Mouse (Mus musculus) T-helper 1 cell (primary cell): ENCODE measurements around the gene Klra1.
"Not testable (repeated sequence)": the region's sequence is repeated elsewhere in the genome, so short reads cannot be mapped to it uniquely, and the experiment has no call there.

Source experiments
- in situ Hi-C: fragments of 300-600 bp; cut with MboI, MseI; formaldehyde crosslinking; loops from one replicate; pipeline ENCODE4 v1.15.1; 2025; ENCODE audit warnings: high pct_unique_total_duplicates

Gene Klra1

DNA sequence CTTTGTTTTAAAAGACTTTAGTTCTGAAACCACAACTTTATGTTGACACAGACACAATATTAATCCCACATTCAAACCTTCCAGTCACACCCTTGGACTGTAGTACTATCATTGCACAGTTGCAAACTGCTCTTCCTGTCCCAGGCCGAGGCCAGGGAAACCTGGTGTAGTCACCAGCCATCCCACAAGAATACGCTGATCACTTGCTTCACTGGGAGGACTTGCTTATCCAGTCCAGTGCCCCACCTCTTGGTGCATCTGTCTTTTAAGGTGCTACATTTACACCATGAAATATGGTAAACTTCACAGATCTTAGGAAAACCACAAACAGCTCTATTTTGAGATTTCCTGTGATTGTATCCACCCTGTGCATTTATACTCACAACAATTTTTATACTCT, at the start of gene Klra1:
TSS of gene Klra1 (minus strand) at position 125 of the 400 bp plus-strand sequence.
- in situ Hi-C loops = no loop called here

- in situ Hi-C loops = no loop called here
These were observed 42.8 kb upstream of the Klra1 start for GRCm38 (mm10) chr6:130429511-130429910.

- in situ Hi-C loops = no loop called here
These were observed 32.5 kb upstream of the Klra1 start for GRCm38 (mm10) chr6:130419158-130419557.

DNA sequence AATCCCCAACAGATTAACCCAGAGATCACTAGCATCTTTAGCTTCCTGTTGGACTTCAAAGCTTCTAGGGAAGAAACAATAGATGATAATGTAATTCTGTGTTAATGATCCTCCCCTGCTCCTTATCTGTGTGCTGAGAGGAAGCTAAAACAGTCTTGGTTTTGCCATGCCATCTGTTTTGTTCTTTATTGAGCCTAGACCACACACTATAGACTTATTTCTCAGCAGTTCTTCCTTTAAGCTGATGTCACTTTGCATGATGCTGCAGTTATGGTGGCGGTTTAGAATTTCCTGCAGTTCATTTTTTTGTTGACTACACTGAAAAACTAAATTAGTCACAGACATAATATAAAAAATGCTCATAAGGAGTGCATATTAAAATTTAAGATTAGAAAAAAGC, 18.2 kb upstream of the Klra1 start:
- in situ Hi-C loops = no loop called here

DNA sequence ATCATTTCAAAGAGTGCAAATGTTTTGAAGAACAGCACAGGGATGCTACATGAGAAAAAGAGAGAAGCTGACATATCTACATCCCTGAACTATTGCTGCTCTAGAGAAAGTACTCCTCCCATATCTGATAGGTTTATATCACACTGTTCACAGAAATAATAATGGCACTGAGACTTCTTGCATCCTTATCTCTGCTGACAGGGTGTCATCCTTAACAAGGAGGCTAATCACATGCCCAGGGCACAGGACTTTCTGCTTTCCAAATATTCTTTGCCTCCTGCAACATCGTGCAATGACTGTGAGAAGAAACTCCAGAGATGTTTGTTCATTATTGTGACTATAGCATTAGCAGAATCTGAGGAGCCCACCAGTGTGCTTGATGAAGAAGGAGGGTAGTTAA, 871 bp downstream of the Klra1 start:
- in situ Hi-C loops = no loop called here

DNA sequence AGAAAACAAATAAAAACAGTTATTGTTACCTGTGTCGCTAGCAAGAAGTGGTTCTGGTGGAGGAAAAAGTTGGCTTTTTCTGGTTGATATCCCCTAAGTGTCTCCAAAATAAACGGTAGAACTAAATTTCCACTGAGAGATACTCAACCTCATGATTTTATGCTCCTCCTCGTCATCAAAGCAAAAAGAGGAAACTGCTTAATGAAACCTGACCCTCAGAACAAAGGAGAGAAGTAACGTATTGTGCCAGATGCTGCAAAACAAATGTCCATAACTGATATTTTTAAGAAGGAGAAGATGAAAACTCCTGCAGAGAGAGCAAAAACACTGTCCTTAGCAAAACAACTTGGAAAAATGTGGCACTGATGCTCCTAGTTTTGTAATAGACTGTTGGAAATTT, 4.3 kb downstream of the Klra1 start:
- in situ Hi-C loops = no loop called here

GRCm38 (mm10) chr6:130345381-130345780, 41.3 kb downstream of the Klra1 start:
- in situ Hi-C loops = not testable (repeated sequence)

- in situ Hi-C loops = not testable (repeated sequence)
These were observed 44.7 kb downstream of the Klra1 start for GRCm38 (mm10) chr6:130341973-130342372.

- in situ Hi-C loops = no loop called here
These were observed 49.3 kb downstream of the Klra1 start, which contains the start of gene Klra3 for GRCm38 (mm10) chr6:130337411-130337810. Gene Klra3, minus strand, starts transcription at chr6:130337574.
